Mouse (Mus musculus): ENCODE results near the gene Epb41l1. TPM values are rescaled to one million over a fixed set of nuclear protein-coding genes. Genes with fewer than 3 reads are reported as not detected.
A peak's percentile ranks its signal among the peaks of the same experiment; 100 is the strongest.
"Not testable (repeated sequence)": the region's sequence is repeated elsewhere in the genome, so short reads cannot be mapped to it uniquely, and the experiment has no call there.

The Epb41l1 gene
- polyA plus RNA-seq, 1 experiment from 2014 or later, result 1.1 TPM

- no peak overlapping the region for H3K27ac ChIP-seq
- no peak overlapping the region for H3K4me3 ChIP-seq
- WGBS, result 81% methylated on average over 7 of the region's 7 CpGs
- H3K27me3 ChIP-seq (ENCODE audit: low read depth, poor library complexity, severe bottlenecking), result no peaks in the 10 kb centered on the region
- H3K36me3 ChIP-seq, result peaks cover 19% of the 10 kb centered on the region; the same call in 1 of the 2 replicates
- no peak for DNase-seq (ENCODE audit: low spot score)
- no peaks in the 10 kb centered on the region for H3K9me3 ChIP-seq (replicated peaks)
- H3K4me1 ChIP-seq, result peaks cover 6% of the 10 kb centered on the region; the same call in 1 of the 2 replicates
These were observed 91.3 kb downstream of the Epb41l1 start for GRCm38 (mm10) chr2:156512028-156512427.

DNA sequence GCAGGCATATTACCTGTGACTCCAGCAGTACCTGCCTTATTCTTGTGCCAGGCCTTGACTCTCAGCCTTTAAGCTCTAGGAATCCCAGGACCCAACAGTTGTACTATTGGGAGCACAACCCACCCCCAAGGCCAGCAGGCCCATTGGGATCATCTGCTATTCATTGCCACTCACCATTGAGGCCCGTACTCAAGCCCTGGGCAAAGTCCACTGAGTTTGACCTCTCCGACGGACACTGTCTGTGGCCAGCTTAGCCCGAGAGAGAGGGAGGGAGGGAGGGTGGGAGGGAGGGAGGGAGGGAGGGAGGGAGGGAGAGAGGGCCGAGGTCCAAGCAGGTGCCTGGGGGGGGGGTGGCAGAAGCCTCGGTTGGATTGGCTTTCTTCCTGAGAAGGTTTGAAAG is 91.9 kb downstream of the Epb41l1 start:
- Histone ChIP-seq H3K27ac (no peak overlapping the region), H3K4me3 (no peak overlapping the region), H3K36me3 (peaks cover 18% of the 10 kb centered on the region; the same call in 1 of the 2 replicates), H3K4me1 (peaks cover 6% of the 10 kb centered on the region; the same call in 1 of the 2 replicates), H3K27me3 (ENCODE audit: low read depth, poor library complexity, severe bottlenecking) (no peaks in the 10 kb centered on the region), H3K9me3 (replicated peaks) (no peaks in the 10 kb centered on the region)
- DNase-seq (ENCODE audit: low spot score), result no peak
- 90% methylated on average over 5 of the region's 6 CpGs for WGBS

DNA sequence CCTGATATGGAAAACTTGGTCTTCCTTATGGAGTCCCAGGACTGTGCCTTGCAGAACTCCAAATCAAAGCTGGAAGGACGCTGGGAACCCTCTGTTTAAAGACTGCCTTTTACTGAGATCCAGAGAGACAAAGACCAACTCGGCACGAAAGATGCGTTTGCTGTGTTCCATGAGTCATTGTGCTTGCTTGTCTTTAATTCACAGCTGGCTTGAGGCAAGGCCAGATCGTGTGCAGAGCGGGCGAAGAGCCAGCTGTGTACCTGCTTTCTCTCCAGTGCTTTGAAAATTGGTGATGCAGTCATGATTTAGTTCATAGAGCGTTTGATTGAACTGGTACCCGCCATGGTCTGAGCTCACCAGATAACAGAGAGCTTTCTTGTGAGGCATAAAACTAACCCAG is 94.4 kb downstream of the Epb41l1 start:
- peaks cover 11% of the 10 kb centered on the region; the same call in 1 of the 2 replicates for H3K36me3 ChIP-seq

DNA sequence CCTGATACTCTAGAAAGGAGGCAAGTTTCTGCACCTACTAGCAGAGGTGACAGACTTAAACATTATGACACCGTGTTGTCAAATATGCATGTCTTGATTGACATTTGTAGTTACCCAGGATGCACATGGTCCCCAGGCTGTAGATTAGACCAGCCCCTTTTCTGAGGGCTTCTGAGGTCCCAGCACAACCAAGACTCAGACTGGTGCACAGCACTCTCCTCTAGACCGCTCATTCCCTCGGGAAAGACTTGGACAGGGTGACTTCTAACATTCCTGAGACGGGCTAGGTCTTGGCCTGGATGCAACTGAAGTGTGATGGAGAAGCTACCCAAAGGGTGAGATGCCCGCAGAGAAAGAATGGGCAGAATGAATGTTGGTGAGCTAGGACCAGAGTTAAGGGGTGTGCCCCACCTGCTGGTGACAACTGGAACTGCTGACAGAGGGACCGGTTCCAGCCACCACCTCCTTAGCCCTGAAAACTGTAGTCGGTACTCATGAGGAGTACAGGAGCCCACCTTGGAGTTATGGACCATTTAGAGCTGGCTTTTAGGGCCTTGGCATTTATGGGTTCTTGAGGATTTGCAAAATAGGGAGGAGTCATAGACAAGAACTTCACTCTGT is 95.0 kb downstream of the Epb41l1 start:
- no peak overlapping the region for H3K27ac ChIP-seq
- H3K4me1 ChIP-seq, result peaks cover 8% of the 10 kb centered on the region; the same call in 1 of the 2 replicates
- no peaks in the 10 kb centered on the region for H3K9me3 ChIP-seq (replicated peaks)
- H3K36me3 ChIP-seq, result peaks cover 11% of the 10 kb centered on the region; the same call in 1 of the 2 replicates
- H3K4me3 ChIP-seq, result no peak overlapping the region
- H3K27me3 ChIP-seq (ENCODE audit: low read depth, poor library complexity, severe bottlenecking), result no peaks in the 10 kb centered on the region
- 31% methylated on average over 7 of the region's 7 CpGs for WGBS
- DNase-seq (ENCODE audit: low spot score), result peak; percentile 83

More for the DNA sequence above, 94.4 kb downstream of the Epb41l1 start:
- H3K4me1 ChIP-seq, result peaks cover 8% of the 10 kb centered on the region; the same call in 1 of the 2 replicates
- no peak for DNase-seq (ENCODE audit: low spot score)
- 90% methylated on average over 9 of the region's 9 CpGs for WGBS
- H3K9me3 ChIP-seq (replicated peaks), result no peaks in the 10 kb centered on the region
- H3K27ac ChIP-seq, result no peak overlapping the region
- H3K27me3 ChIP-seq (ENCODE audit: low read depth, poor library complexity, severe bottlenecking), result no peaks in the 10 kb centered on the region
- H3K4me3 ChIP-seq, result no peak overlapping the region

DNA sequence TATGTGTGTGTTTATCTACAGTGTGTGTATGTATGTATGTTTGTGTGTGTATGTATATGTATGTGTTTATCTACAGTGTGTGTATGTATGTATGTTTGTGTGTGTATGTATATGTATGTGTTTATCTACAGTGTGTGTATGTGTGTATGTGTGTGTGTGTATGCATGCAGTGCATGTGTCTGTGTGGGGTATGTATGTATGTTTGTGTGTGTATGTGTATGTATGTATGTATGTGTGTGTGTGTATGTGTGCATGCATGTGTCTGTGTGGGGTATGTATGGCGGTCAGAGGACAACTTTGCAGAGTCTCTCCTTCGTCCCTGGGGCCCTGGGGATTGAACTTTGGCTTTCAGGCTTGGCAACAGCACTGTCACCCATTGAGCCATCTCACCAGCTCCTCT is 96.0 kb downstream of the Epb41l1 start:
- 75% methylated on average over 2 of the region's 2 CpGs for WGBS

GRCm38 (mm10) chr2:156518306-156518705 is 97.6 kb downstream of the Epb41l1 start:
- DNase-seq (ENCODE audit: low spot score), result no peak
- WGBS, result 84% methylated on average over 6 of the region's 6 CpGs
- peaks cover 13% of the 10 kb centered on the region; the same call in 1 of the 2 replicates for H3K36me3 ChIP-seq

More for the DNA sequence above, 96.0 kb downstream of the Epb41l1 start:
- H3K4me1 ChIP-seq; H3K36me3 ChIP-seq; H3K27ac ChIP-seq; H3K4me3 ChIP-seq; DNase-seq (ENCODE audit: low spot score); H3K9me3 ChIP-seq (replicated peaks); H3K27me3 ChIP-seq (ENCODE audit: low read depth, poor library complexity, severe bottlenecking): not testable (repeated sequence)

DNA sequence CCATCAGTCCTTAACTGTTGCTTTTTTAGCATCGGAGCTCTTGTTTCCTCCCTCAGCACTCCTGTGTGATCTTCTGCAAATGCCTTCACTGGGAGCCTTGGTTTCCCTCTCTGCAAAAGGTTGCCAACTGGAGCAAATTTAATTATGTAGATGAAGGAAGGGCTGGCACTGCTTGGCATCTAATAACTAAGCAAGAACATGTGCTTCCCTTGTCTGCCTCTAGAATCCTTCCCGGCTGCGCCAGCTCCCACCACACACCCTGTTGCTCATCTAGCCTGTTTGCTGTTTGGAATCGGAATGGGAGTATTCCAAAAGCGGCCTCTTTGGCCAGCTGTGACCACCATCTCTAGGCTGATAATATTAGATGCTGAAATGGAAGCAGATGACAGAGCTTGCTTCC is 98.9 kb downstream of the Epb41l1 start:
- Histone ChIP-seq H3K9me3 (replicated peaks) (no peaks in the 10 kb centered on the region), H3K4me3 (no peak overlapping the region), H3K27me3 (ENCODE audit: low read depth, poor library complexity, severe bottlenecking) (no peaks in the 10 kb centered on the region), H3K4me1 (0 out of 2 replicates have a peak, but pooled peaks cover 6% of the 10 kb centered on the region), H3K36me3 (peaks cover 9% of the 10 kb centered on the region; the same call in 1 of the 2 replicates), H3K27ac (no peak overlapping the region)
- WGBS, result 92% methylated on average over 5 of the region's 5 CpGs
- DNase-seq (ENCODE audit: low spot score), result no peak

More at GRCm38 (mm10) chr2:156518306-156518705, 97.6 kb downstream of the Epb41l1 start:
- no peak overlapping the region for H3K27ac ChIP-seq
- no peaks in the 10 kb centered on the region for H3K27me3 ChIP-seq (ENCODE audit: low read depth, poor library complexity, severe bottlenecking)
- H3K4me3 ChIP-seq, result no peak overlapping the region
- H3K9me3 ChIP-seq (replicated peaks), result no peaks in the 10 kb centered on the region
- H3K4me1 ChIP-seq, result 0 out of 2 replicates have a peak, but pooled peaks cover 2% of the 10 kb centered on the region

- Histone ChIP-seq H3K36me3 (peaks cover 7% of the 10 kb centered on the region; the same call in 1 of the 2 replicates), H3K4me1 (peaks cover 12% of the 10 kb centered on the region), H3K27me3 (ENCODE audit: low read depth, poor library complexity, severe bottlenecking) (no peaks in the 10 kb centered on the region), H3K4me3 (no peak overlapping the region), H3K27ac (no peak overlapping the region), H3K9me3 (replicated peaks) (no peaks in the 10 kb centered on the region)
- DNase-seq (ENCODE audit: low spot score), result no peak
- WGBS, result 89% methylated on average over 11 of the region's 11 CpGs
These were observed 102.3 kb downstream of the Epb41l1 start for GRCm38 (mm10) chr2:156522994-156523393.

- Histone ChIP-seq H3K27ac (no peak overlapping the region), H3K36me3 (peaks cover 7% of the 10 kb centered on the region; the same call in 1 of the 2 replicates), H3K27me3 (ENCODE audit: low read depth, poor library complexity, severe bottlenecking) (no peaks in the 10 kb centered on the region), H3K4me1 (peaks cover 12% of the 10 kb centered on the region), H3K4me3 (no peak overlapping the region), H3K9me3 (replicated peaks) (no peaks in the 10 kb centered on the region)
- no peak for DNase-seq (ENCODE audit: low spot score)
- 47% methylated on average over 3 of the region's 3 CpGs for WGBS
These were observed 103.4 kb downstream of the Epb41l1 start for GRCm38 (mm10) chr2:156524078-156524477.

- no peak overlapping the region for H3K4me3 ChIP-seq
- no peak for DNase-seq (ENCODE audit: low spot score)
- WGBS, result 60% methylated on average over 2 of the region's 2 CpGs
- H3K27ac ChIP-seq, result no peak overlapping the region
- H3K27me3 ChIP-seq (ENCODE audit: low read depth, poor library complexity, severe bottlenecking), result no peaks in the 10 kb centered on the region
- no peaks in the 10 kb centered on the region for H3K36me3 ChIP-seq
- peaks cover 16% of the 10 kb centered on the region for H3K4me1 ChIP-seq
- H3K9me3 ChIP-seq (replicated peaks), result no peaks in the 10 kb centered on the region
These were observed 109.0 kb downstream of the Epb41l1 start for GRCm38 (mm10) chr2:156529726-156530125.

DNA sequence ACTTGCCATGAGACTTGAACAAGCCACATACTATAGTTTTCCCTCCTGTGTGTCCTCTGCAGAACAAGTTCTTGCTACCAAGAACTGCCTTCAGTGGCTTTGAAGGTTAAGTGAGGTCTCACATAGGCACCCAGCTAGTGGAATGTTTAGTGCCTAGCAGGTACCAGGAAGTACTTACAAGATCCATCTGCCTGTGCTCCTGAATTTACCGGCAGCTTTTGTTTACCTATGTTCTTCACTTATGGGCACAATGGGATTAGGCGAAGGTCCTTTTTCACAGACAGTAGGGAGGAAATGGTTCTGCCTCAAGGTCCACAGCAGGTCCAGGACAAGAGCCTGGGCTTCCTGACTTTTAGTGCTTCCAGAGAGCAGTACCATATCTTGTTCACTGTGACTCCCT is 112.5 kb downstream of the Epb41l1 start:
- DNase-seq (ENCODE audit: low spot score), result no peak
- no peak overlapping the region for H3K27ac ChIP-seq
- no peaks in the 10 kb centered on the region for H3K27me3 ChIP-seq (ENCODE audit: low read depth, poor library complexity, severe bottlenecking)
- H3K4me1 ChIP-seq, result peaks cover 8% of the 10 kb centered on the region
- no peak overlapping the region for H3K4me3 ChIP-seq
- WGBS, result 84% methylated on average over 2 of the region's 2 CpGs
- H3K9me3 ChIP-seq (replicated peaks), result no peaks in the 10 kb centered on the region
- H3K36me3 ChIP-seq, result no peaks in the 10 kb centered on the region

DNA sequence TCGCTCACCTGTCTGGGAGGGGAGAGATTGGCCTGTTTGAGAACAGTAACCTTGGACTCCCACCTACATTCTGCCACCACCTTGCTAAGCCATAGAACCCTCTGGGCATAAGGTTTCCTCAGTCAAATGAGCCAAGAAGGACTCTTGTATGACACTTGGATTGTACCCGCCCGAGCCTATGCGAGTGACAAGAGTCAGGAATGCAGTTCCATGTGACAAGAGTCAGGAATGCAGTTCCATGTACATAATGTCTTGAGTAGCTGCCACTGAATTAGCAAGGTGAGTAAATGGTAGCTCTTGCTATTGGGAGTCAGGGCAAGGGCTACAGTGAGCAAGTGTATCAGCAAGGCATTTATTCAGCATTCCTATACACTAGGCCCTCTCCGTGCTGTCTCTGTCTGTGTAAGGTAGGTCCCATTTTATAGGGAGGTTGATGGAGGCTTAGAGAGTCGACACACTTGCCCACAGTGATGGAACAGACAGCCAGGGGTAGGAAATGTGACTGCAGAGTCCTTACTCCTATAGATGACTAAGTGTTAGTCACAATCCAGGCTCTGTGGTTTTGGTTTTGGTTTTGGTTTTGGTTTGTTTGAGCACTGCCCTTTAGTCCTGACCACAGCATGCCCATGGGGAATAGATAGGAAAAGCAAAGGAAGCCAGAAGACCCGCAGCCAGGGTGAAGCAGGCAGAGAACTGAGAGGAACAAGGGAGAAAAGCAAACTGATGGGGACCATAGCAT is 118.3 kb downstream of the Epb41l1 start:
- WGBS, result 89% methylated on average over 7 of the region's 7 CpGs
- no peak for DNase-seq (ENCODE audit: low spot score)
- no peaks in the 10 kb centered on the region for H3K9me3 ChIP-seq (replicated peaks)
- H3K4me3 ChIP-seq, result no peak overlapping the region
- H3K36me3 ChIP-seq, result no peaks in the 10 kb centered on the region
- H3K4me1 ChIP-seq, result no peaks in the 10 kb centered on the region
- no peak overlapping the region for H3K27ac ChIP-seq
- no peaks in the 10 kb centered on the region for H3K27me3 ChIP-seq (ENCODE audit: low read depth, poor library complexity, severe bottlenecking)

- no peak overlapping the region for H3K4me3 ChIP-seq
- DNase-seq (ENCODE audit: low spot score), result no peak
- 83% methylated on average over 7 of the region's 7 CpGs for WGBS
- H3K27ac ChIP-seq, result no peak overlapping the region
- no peaks in the 10 kb centered on the region for H3K36me3 ChIP-seq
- H3K4me1 ChIP-seq, result no peaks in the 10 kb centered on the region
- H3K9me3 ChIP-seq (replicated peaks), result no peaks in the 10 kb centered on the region
- H3K27me3 ChIP-seq (ENCODE audit: low read depth, poor library complexity, severe bottlenecking), result no peaks in the 10 kb centered on the region
These were observed 120.3 kb downstream of the Epb41l1 start for GRCm38 (mm10) chr2:156540991-156541390.

All from limb, embryonic 10.5 days (tissue).